Mouse (Mus musculus) heart, postnatal 25 days (tissue): ENCODE measurements around the gene Klhl36. TPM values are rescaled to one million over a fixed set of nuclear protein-coding genes. Genes with fewer than 3 reads are reported as not detected.

ENCODE experiments used
- DNase-seq: peaks from one replicate; pipeline ENCODE4 v3.0.0; 2022; ENCODE audit warnings: low spot score
- intact Hi-C: fragments of 180-260 bp; cut with DNase I; formaldehyde crosslinking; loops from one replicate; pipeline ENCODE4 v1.15.1; 2025
- total RNA-seq, 2 experiments: library from RNA; stranded (reverse); gene quantifications; 2 replicates each; pipeline ENCODE4 v1.2.3; 2021

The Klhl36 gene
- total RNA-seq, 2 experiments from 2014 or later, result 2.3 to 3.3 TPM

- DNase-seq, result no peak
- intact Hi-C loops, result no loop called here
Observed at GRCm38 (mm10) chr8:119869616-119870015, 7.5 kb downstream of the Klhl36 start.

- intact Hi-C loops, result no loop called here
Observed at GRCm38 (mm10) chr8:119873181-119873580, 11.1 kb downstream of the Klhl36 start.

GRCm38 (mm10) chr8:119881301-119881700 is 19.2 kb downstream of the Klhl36 start:
- DNase-seq, result no peak
- intact Hi-C loops, result no loop called here

More at GRCm38 (mm10) chr8:119873181-119873580, 11.1 kb downstream of the Klhl36 start:
- DNase-seq, result no peak

DNA sequence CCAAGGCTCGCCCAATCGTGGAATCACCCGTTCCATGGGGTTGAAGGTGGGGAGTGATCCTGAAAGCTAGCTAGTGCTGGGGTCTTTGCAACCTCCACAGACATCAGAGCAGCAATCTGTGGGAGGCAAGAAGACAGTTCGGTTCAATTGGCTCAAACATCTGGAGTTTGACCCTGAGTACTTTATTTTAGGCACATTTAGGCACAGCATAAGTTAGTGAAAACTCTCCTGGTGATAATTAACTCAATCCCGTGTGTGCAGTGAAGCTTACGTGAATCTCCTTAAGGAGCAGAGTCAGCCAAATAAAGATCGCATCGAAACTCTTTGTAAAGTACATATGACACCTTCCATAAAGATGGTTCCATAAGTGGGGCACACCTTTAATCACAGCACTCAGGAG is 19.9 kb downstream of the Klhl36 start:
- DNase-seq, result no peak
- intact Hi-C loops, result no loop called here

DNA sequence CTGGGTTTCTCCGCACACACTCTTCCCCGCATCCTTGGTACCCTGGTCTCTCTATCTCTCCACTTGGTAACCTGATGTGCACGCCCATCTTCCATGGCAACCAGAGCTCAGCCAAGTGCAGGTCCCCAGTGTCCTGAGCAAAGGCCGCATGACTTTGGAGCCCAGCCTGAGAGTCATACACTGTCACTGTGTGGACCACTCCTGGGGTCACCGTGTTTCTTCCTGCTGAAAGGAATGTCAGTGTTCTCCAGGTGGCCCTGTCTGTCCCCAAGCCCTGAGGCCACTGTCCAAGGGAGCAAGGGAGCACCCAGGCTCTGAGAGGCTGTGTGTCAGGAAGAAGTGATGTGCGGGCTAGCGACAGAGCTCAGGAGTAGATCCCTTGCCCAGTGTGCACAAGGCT is 21.2 kb downstream of the Klhl36 start:
- intact Hi-C loops, result no loop called here
- DNase-seq, result no peak

GRCm38 (mm10) chr8:119885612-119886011 is 23.5 kb downstream of the Klhl36 start:
- intact Hi-C loops, result no loop called here
- DNase-seq, result no peak

GRCm38 (mm10) chr8:119887130-119887529 is 25.1 kb downstream of the Klhl36 start:
- intact Hi-C loops, result no loop called here
- no peak for DNase-seq

- DNase-seq, result no peak
- intact Hi-C loops, result no loop called here
Observed at GRCm38 (mm10) chr8:119888012-119888411, 25.9 kb downstream of the Klhl36 start.

DNA sequence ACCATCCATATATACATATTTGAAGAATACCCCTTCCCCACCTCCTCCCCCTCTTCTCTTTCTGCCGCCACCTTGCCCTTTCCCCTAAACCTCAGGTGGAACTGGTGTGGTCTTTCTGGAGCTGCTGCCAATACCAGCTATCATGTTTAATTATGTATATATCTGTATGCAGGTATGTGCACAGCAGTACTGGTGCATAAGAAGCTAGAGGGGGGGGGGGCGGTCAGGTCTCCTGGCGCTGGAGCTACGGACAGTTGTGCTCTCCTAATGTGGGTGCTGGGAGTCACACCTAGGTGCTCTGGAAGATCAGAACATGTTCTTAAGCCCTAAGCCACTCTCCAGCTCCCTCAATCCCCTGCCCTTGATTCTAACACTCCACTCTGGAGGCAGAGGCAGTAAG is 35.0 kb downstream of the Klhl36 start:
- intact Hi-C loops, result no loop called here

GRCm38 (mm10) chr8:119897933-119898332 is 35.9 kb downstream of the Klhl36 start:
- DNase-seq, result no peak
- intact Hi-C loops, result no loop called here

More for the DNA sequence above, 35.0 kb downstream of the Klhl36 start:
- DNase-seq, result no peak

- no peak for DNase-seq
Observed at GRCm38 (mm10) chr8:119901349-119901748, 39.3 kb downstream of the Klhl36 start.

DNA sequence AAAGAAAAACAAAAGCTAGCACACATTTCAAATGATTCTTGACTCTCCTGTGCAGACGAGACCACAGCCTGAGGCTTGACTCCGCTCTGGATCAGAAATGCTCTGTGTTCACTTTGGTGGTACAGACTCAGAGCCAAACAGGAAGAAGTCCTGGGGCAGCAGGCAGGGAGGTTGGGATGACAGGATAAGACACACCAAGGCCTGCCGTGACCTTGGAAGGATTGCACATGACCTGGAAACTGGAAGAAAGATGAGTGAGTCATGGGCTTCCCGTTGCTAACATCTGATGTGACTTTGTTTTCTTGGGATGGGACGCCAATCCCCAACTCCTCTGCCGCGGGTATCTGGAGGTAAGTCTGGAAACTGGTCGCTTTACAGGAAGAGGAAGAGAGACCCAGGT is 39.9 kb downstream of the Klhl36 start:
- intact Hi-C loops, result no loop called here
- no peak for DNase-seq

More at GRCm38 (mm10) chr8:119901349-119901748, 39.3 kb downstream of the Klhl36 start:
- intact Hi-C loops, result no loop called here

DNA sequence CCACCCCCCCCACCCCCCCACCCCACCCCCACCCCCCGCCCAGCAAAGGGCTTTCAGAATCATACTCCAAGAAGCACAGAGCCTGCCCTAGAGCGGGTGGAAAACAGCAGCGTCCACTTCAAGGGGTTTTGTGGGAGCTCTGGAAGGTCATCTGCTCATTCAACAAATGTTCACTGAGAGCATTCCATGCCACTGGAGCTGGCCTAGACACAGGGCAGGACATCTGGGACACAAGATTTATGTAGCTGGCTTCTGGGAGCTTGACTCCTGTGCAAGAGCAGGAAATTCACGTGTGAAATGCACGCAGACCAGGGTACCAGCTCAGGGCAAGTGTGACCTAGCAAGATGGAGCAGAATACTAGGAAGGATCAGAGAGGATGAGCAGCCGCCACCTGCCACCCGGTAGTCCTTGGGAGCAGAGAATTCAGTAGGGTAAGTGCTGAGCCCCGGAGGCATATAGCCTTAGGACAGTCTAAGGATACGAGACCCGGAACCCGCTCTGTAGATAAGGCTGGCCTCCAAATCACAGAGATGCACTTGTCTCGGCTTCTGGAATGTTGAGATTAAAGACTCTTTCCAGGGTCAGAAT is 42.4 kb downstream of the Klhl36 start:
- DNase-seq, result no peak
- intact Hi-C loops, result no loop called here

- intact Hi-C loops, result loop anchor here (5.0 kb wide), 1 partner anchor 48 kb away; the partner anchor contains the start of gene Klhl36
- no peak for DNase-seq
Observed at GRCm38 (mm10) chr8:119909944-119910546, 48.0 kb downstream of the Klhl36 start, which contains the start of gene Usp10. TSS of gene Usp10 (plus strand) at chr8:119910360.

- DNase-seq, result peak; percentile 83
- intact Hi-C loops, result loop anchor here (5.0 kb wide), 1 partner anchor 48 kb away; the partner anchor contains the start of gene Klhl36
Observed at GRCm38 (mm10) chr8:119910547-119911257, 48.6 kb downstream of the Klhl36 start, which contains the start of gene Gm20388. TSS of gene Gm20388 (plus strand) at chr8:119910841.

DNA sequence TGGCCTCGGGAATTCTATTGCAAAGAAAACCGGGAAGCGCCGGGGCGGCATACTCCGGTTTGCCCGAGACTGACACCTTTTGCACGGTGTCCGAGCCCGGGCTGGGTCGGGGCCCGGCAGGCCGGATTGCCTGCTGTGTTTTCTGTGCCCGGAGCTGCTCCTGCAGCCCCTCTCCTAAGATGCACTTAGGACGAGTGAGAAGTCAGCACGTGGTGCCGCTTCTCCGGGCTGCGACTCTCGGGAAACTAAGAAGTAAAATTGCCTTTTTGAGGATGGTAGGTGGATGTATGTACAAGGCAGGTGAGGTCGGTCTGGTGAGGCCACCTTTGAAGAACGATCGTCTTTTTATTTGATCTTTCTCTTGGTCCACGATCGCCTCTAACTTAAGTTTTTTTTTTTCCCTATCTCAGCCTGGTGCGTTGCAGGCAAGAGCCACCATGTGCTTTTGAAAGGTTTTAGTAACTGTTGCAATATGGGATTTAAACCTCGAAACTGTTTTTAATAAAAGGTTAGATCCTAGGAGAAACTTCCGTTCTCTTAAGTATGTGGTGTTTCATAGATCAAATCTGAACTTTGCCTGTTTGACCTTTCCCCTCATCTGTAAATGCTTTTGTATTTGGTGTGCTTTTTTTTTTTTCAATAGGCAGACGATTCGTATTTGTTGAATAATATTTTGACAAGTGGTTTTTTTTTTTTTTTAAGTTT is 49.3 kb downstream of the Klhl36 start:
- DNase-seq, result no peak

GRCm38 (mm10) chr8:119912643-119913042 is 50.6 kb downstream of the Klhl36 start:
- intact Hi-C loops, result loop anchor here (5.0 kb wide), 1 partner anchor 50 kb away; the partner anchor contains the start of gene Klhl36
- DNase-seq, result no peak

More for the DNA sequence above, 49.3 kb downstream of the Klhl36 start:
- intact Hi-C loops, result loop anchor here (5.0 kb wide), 1 partner anchor 49 kb away; the partner anchor contains the start of gene Klhl36

DNA sequence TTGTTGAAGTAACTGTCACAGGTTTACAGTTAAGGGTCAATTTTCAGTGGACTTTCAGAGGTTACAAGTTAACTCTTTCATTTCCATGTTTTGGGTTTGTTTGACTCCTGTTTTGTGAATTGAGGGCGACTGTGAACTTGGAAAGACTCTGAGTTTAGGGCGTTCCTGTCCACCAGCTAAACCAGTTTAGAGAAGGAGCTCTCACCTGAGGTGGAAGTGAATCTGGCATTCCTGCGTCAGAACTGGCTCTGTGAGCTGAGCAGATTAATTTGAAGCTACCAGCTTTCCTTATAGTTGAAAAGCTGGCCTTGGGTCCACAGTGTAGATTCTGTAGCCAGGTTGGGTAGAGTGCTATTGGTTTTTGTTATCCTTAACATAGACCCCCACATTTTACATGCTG is 51.1 kb downstream of the Klhl36 start:
- intact Hi-C loops, result loop anchor here (5.0 kb wide), 1 partner anchor 51 kb away; the partner anchor contains the start of gene Klhl36

DNA sequence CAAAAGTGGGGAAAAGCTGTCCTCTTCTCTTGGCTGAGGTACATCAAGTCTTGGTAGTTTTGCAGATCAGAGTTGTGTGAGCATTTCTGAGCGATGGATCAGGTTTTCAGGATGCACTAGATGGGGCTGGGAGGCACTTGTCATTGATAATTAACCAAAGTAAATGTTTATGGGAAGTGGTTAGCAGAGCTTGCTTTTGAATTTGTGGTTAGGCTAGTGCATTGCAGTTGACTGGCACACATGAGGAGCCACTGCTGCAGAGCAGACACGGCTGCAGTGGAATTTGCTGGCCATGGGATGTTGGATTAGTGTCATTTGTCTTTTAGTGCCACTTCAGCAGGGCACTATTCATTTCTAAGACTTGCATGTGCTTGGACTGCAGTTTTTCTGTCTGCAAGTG is 52.1 kb downstream of the Klhl36 start:
- intact Hi-C loops, result loop anchor here (5.0 kb wide), 1 partner anchor 52 kb away; the partner anchor contains the start of gene Klhl36
- no peak for DNase-seq

More for the DNA sequence above, 51.1 kb downstream of the Klhl36 start:
- DNase-seq, result no peak

- intact Hi-C loops, result no loop called here
- no peak for DNase-seq
Observed at GRCm38 (mm10) chr8:119915298-119915697, 53.2 kb downstream of the Klhl36 start.
